Mouse (Mus musculus): ENCODE results near the gene Rgs9. TPM values are rescaled to one million over a fixed set of nuclear protein-coding genes. Genes with fewer than 3 reads are reported as not detected.

Gene Rgs9
- polyA plus RNA-seq, 1 experiment from 2014 or later = 0.13 TPM

GRCm38 (mm10) chr11:109258941-109259910 is 38.7 kb downstream of the Rgs9 start:
- no peaks in the 10 kb centered on the region for H3K4me1 ChIP-seq (ENCODE audit: control insufficient read depth, low read depth, low read length)
- no peaks in the 10 kb centered on the region for H3K36me3 ChIP-seq (ENCODE audit: control insufficient read depth, insufficient read depth)
- H3K27me3 ChIP-seq (ENCODE audit: control insufficient read depth, insufficient read depth, low read depth, low read length) = no peaks in the 10 kb centered on the region
- H3K4me3 ChIP-seq (ENCODE audit: low read depth, low read length) = no peak overlapping the region
- no peak overlapping the region for H3K9ac ChIP-seq (ENCODE audit: low read depth, low read length)
- ATAC-seq (ENCODE audit: low read depth) = no peak
- 72% methylated on average over 32 of the region's 32 CpGs for WGBS (ENCODE audit: insufficient replicate concordance)
- H3K4me2 ChIP-seq (ENCODE audit: low read depth, low read length) = no peak overlapping the region
- H3K9me3 ChIP-seq (replicated peaks; ENCODE audit: control insufficient read depth, low read length) = no peaks in the 10 kb centered on the region
- no peak overlapping the region for H3K27ac ChIP-seq (ENCODE audit: low read length)

DNA sequence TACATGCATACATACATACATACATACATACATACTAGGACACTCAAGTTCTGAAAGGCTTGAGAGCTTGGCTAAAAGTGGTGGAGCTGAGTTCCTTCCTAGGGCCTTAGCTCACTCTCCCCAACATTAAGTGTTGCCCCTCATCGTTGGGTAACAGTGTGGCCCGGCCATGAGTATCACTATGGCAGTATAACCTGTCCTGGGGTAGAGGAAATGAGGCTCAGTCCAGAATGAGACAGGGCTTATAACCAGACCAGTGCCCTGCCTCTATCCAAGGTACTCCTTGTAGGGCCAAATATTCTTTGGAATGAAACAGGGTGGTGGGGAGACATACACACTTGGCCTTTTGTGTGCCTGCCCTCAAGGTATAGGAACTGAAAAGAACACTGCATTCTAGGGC is 40.1 kb downstream of the Rgs9 start:
- 64% methylated on average over 2 of the region's 2 CpGs for WGBS (ENCODE audit: insufficient replicate concordance)
- Histone ChIP-seq H3K36me3 (ENCODE audit: control insufficient read depth, insufficient read depth) (no peaks in the 10 kb centered on the region), H3K27ac (ENCODE audit: low read length) (no peak overlapping the region), H3K4me3 (ENCODE audit: low read depth, low read length) (no peak overlapping the region), H3K27me3 (ENCODE audit: control insufficient read depth, insufficient read depth, low read depth, low read length) (no peaks in the 10 kb centered on the region), H3K4me1 (ENCODE audit: control insufficient read depth, low read depth, low read length) (no peaks in the 10 kb centered on the region), H3K4me2 (ENCODE audit: low read depth, low read length) (no peak overlapping the region), H3K9ac (ENCODE audit: low read depth, low read length) (no peak overlapping the region), H3K9me3 (replicated peaks; ENCODE audit: control insufficient read depth, low read length) (no peaks in the 10 kb centered on the region)
- ATAC-seq (ENCODE audit: low read depth) = no peak

DNA sequence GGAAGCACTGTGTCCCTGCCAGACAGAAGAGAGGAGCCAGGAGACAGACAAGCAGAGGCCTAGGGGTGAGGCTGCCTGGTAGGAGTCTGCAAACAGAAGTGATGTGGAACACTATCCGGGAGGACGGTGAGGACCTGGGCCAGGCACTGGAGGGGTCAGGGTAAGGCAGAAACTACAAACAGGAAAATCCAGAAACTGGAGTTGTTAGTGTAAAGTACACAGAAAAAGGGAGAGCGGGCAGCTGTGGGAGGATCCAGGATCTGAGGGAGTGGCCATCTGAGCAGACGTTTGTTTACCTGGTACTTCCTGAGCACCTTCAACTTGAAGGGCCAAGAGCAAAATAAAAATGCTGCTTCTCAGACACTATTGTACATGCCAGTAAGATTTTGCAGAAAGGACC is 42.9 kb downstream of the Rgs9 start:
- Histone ChIP-seq H3K4me3 (ENCODE audit: low read depth, low read length) (no peak overlapping the region), H3K27me3 (ENCODE audit: control insufficient read depth, insufficient read depth, low read depth, low read length) (no peaks in the 10 kb centered on the region), H3K4me1 (ENCODE audit: control insufficient read depth, low read depth, low read length) (no peaks in the 10 kb centered on the region), H3K4me2 (ENCODE audit: low read depth, low read length) (no peak overlapping the region), H3K27ac (ENCODE audit: low read length) (no peak overlapping the region), H3K36me3 (ENCODE audit: control insufficient read depth, insufficient read depth) (no peaks in the 10 kb centered on the region), H3K9me3 (replicated peaks; ENCODE audit: control insufficient read depth, low read length) (no peaks in the 10 kb centered on the region), H3K9ac (ENCODE audit: low read depth, low read length) (no peak overlapping the region)
- 42% methylated on average over 4 of the region's 4 CpGs for WGBS (ENCODE audit: insufficient replicate concordance)
- no peak for ATAC-seq (ENCODE audit: low read depth)

DNA sequence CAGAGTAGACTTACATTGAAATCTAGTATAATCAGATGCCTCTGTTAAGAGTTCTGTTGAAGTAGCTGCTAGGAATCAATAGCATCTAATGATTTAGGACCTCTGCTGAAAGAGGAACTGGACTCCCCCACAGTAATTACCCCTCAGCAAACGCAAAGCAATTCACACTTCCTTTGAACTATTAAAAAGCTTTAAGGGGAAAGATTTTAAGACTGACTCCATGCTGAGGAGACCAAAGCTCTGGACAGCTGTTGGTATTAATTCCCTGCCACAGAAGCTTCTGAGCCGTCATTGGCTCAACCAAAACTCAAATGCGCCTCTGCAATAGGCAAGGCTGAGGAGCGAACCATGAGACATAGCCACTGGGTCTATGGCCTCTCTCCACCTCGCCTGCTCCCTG is 45.4 kb downstream of the Rgs9 start:
- H3K9me3 ChIP-seq (replicated peaks; ENCODE audit: control insufficient read depth, low read length) = no peaks in the 10 kb centered on the region
- no peaks in the 10 kb centered on the region for H3K36me3 ChIP-seq (ENCODE audit: control insufficient read depth, insufficient read depth)
- no peak overlapping the region for H3K9ac ChIP-seq (ENCODE audit: low read depth, low read length)
- no peak for ATAC-seq (ENCODE audit: low read depth)
- no peaks in the 10 kb centered on the region for H3K27me3 ChIP-seq (ENCODE audit: control insufficient read depth, insufficient read depth, low read depth, low read length)
- no peak overlapping the region for H3K27ac ChIP-seq (ENCODE audit: low read length)
- H3K4me3 ChIP-seq (ENCODE audit: low read depth, low read length) = no peak overlapping the region
- 38% methylated on average over 5 of the region's 5 CpGs for WGBS (ENCODE audit: insufficient replicate concordance)
- no peak overlapping the region for H3K4me2 ChIP-seq (ENCODE audit: low read depth, low read length)
- H3K4me1 ChIP-seq (ENCODE audit: control insufficient read depth, low read depth, low read length) = no peaks in the 10 kb centered on the region

GRCm38 (mm10) chr11:109250566-109250965 is 47.4 kb downstream of the Rgs9 start:
- no peak overlapping the region for H3K4me2 ChIP-seq (ENCODE audit: low read depth, low read length)
- H3K27ac ChIP-seq (ENCODE audit: low read length) = no peak overlapping the region
- H3K9ac ChIP-seq (ENCODE audit: low read depth, low read length) = no peak overlapping the region
- H3K27me3 ChIP-seq (ENCODE audit: control insufficient read depth, insufficient read depth, low read depth, low read length) = no peaks in the 10 kb centered on the region
- H3K4me1 ChIP-seq (ENCODE audit: control insufficient read depth, low read depth, low read length) = no peaks in the 10 kb centered on the region
- no peaks in the 10 kb centered on the region for H3K36me3 ChIP-seq (ENCODE audit: control insufficient read depth, insufficient read depth)
- no peak for ATAC-seq (ENCODE audit: low read depth)
- no peaks in the 10 kb centered on the region for H3K9me3 ChIP-seq (replicated peaks; ENCODE audit: control insufficient read depth, low read length)
- WGBS (ENCODE audit: insufficient replicate concordance) = 76% methylated on average over 4 of the region's 4 CpGs
- no peak overlapping the region for H3K4me3 ChIP-seq (ENCODE audit: low read depth, low read length)

DNA sequence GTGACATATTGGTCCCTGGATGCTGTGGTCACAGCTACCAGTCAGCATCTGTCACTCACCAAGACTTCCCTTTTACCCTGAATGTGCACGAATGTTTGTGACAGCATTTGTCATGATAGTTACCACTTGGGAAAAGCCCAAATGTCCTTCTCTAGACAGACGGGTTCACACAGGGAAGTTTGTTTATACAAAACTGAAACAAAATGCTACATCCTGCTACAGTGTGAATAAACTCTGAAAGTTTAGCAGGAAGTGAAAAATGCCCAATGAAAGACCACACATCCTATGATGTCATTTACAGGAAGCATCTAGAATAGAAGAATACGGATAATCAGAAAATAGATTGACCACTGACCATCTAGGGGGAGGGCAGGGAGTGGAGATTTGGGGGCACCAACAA is 51.0 kb downstream of the Rgs9 start:
- peaks cover 3% of the 10 kb centered on the region; the same call in 1 of the 2 replicates for H3K27me3 ChIP-seq (ENCODE audit: control insufficient read depth, insufficient read depth, low read depth, low read length)
- no peak overlapping the region for H3K9ac ChIP-seq (ENCODE audit: low read depth, low read length)
- H3K4me2 ChIP-seq (ENCODE audit: low read depth, low read length) = no peak overlapping the region
- H3K36me3 ChIP-seq (ENCODE audit: control insufficient read depth, insufficient read depth) = no peaks in the 10 kb centered on the region
- ATAC-seq (ENCODE audit: low read depth) = no peak
- H3K27ac ChIP-seq (ENCODE audit: low read length) = no peak overlapping the region
- H3K4me1 ChIP-seq (ENCODE audit: control insufficient read depth, low read depth, low read length) = no peaks in the 10 kb centered on the region
- no peak overlapping the region for H3K4me3 ChIP-seq (ENCODE audit: low read depth, low read length)
- no peaks in the 10 kb centered on the region for H3K9me3 ChIP-seq (replicated peaks; ENCODE audit: control insufficient read depth, low read length)
- WGBS (ENCODE audit: insufficient replicate concordance) = 14% methylated on average over 3 of the region's 3 CpGs

DNA sequence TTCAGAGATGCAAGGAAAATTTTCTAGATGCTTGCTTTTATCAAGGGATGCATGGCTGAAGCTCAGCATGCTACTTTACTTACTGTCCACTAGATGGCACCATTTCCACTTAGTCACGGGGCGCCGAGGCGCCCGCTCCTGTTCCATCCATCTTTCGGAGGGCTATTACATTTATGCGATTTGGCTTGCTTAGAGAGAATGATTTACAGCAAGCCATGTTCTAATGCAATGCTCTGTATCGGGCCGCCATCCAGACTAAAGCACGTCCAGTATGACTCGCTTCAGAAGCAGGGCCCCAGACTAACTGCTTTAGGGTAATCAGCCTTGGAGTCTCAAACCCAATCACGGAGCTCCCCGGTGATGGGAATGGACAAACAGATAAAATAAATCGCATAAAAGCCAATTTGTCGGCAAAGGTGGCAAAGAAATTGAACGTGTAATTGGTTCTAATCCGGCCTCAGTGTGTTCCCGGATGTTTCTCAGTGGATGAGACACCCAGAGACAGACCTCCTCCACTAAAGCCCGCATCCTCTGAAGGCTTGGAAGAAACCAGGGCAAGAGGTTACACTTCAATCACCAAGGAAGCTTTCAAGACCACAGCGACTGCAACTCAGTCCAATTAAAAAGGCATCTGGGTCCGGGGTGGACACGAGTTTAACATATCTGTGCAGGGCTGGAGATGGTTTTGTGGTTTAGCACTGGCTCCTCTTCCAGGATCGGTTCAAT is 53.1 kb downstream of the Rgs9 start:
- no peaks in the 10 kb centered on the region for H3K4me1 ChIP-seq (ENCODE audit: control insufficient read depth, low read depth, low read length)
- no peaks in the 10 kb centered on the region for H3K9me3 ChIP-seq (replicated peaks; ENCODE audit: control insufficient read depth, low read length)
- peaks cover 3% of the 10 kb centered on the region; the same call in 1 of the 2 replicates for H3K27me3 ChIP-seq (ENCODE audit: control insufficient read depth, insufficient read depth, low read depth, low read length)
- WGBS (ENCODE audit: insufficient replicate concordance) = 25% methylated on average over 23 of the region's 23 CpGs
- H3K4me3 ChIP-seq (ENCODE audit: low read depth, low read length) = no peak overlapping the region
- H3K27ac ChIP-seq (ENCODE audit: low read length) = no peak overlapping the region
- 0 out of 2 replicates have a peak, but pooled peaks have one; percentile 41 for ATAC-seq (ENCODE audit: low read depth)
- H3K36me3 ChIP-seq (ENCODE audit: control insufficient read depth, insufficient read depth) = no peaks in the 10 kb centered on the region
- no peak overlapping the region for H3K4me2 ChIP-seq (ENCODE audit: low read depth, low read length)
- H3K9ac ChIP-seq (ENCODE audit: low read depth, low read length) = no peak overlapping the region

DNA sequence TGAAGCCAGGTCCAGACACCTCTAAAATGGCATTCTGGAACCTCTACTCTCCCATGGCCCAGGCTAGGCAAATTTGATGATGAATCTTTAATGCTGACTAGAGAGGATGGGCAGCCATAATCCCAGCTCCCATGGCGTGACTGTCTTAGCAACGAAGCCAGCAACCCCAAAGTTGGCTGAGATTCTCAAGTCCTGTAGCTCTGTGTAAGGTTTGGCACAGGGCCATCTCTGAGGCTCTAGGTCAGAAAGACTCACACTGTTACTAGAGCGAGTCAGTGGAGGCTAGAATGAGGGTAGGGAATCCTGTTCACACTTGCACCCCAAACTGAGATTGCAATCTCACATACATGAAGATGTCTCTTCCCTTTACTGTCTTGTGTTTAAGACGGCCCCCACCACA is 57.8 kb downstream of the Rgs9 start:
- Histone ChIP-seq H3K4me2 (ENCODE audit: low read depth, low read length) (no peak overlapping the region), H3K36me3 (ENCODE audit: control insufficient read depth, insufficient read depth) (no peaks in the 10 kb centered on the region), H3K4me3 (ENCODE audit: low read depth, low read length) (no peak overlapping the region), H3K9me3 (replicated peaks; ENCODE audit: control insufficient read depth, low read length) (no peaks in the 10 kb centered on the region), H3K4me1 (ENCODE audit: control insufficient read depth, low read depth, low read length) (no peaks in the 10 kb centered on the region), H3K27ac (ENCODE audit: low read length) (no peak overlapping the region), H3K9ac (ENCODE audit: low read depth, low read length) (no peak overlapping the region), H3K27me3 (ENCODE audit: control insufficient read depth, insufficient read depth, low read depth, low read length) (peaks cover 3% of the 10 kb centered on the region; the same call in 1 of the 2 replicates)
- no peak for ATAC-seq (ENCODE audit: low read depth)
- 53% methylated on average over 4 of the region's 4 CpGs for WGBS (ENCODE audit: insufficient replicate concordance)

DNA sequence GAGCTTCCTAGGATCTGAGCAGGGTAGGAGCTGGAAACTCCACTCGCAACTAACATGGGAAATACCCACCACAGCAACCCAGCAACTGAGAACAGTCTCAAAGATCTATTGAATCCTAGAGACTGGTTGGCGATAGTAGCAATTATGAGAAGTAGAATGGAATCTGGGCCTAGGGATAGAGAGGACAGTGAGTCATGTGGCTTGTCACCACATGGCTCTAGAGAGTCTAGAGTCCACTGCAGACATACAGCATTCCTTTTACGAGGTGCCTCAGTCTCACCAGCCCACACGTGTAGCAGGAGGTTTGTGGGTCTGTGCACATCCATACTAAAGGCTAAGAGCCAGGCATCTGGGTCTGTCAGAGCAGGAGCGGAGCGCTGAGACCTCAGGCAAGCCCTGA is 59.3 kb downstream of the Rgs9 start:
- Histone ChIP-seq H3K4me3 (ENCODE audit: low read depth, low read length) (no peak overlapping the region), H3K4me1 (ENCODE audit: control insufficient read depth, low read depth, low read length) (no peaks in the 10 kb centered on the region), H3K36me3 (ENCODE audit: control insufficient read depth, insufficient read depth) (no peaks in the 10 kb centered on the region), H3K4me2 (ENCODE audit: low read depth, low read length) (no peak overlapping the region), H3K27ac (ENCODE audit: low read length) (no peak overlapping the region), H3K9ac (ENCODE audit: low read depth, low read length) (no peak overlapping the region), H3K9me3 (replicated peaks; ENCODE audit: control insufficient read depth, low read length) (no peaks in the 10 kb centered on the region), H3K27me3 (ENCODE audit: control insufficient read depth, insufficient read depth, low read depth, low read length) (no peaks in the 10 kb centered on the region)
- WGBS (ENCODE audit: insufficient replicate concordance) = 60% methylated on average over 6 of the region's 6 CpGs
- no peak for ATAC-seq (ENCODE audit: low read depth)

Data from liver, embryonic 16.5 days (tissue).